8 mouse cellular contexts compared by ENCODE assay signal in genomic region chr11:18875001-18875902, GRCm38 (mm10).
DNase-seq lines count a peak whose midpoint lies in the region; ATAC-seq and TF ChIP-seq lines count a peak whose summit lies in the region.

No protein-coding gene starts in this region.

- no peaks in the 10 kb centered on the region for H3K9me3 ChIP-seq in heart, embryonic 16.5 days (replicated peaks; ENCODE audit: control insufficient read depth, low read length)
- H3K9me3 ChIP-seq in embryonic facial prominence, embryonic 15.5 days (replicated peaks) = no peaks in the 10 kb centered on the region
- no peaks in the 10 kb centered on the region for H3K9me3 ChIP-seq in liver, embryonic 12.5 days (replicated peaks)

- peaks cover 14% of the 10 kb centered on the region for H3K4me1 ChIP-seq in heart, embryonic 16.5 days (ENCODE audit: control insufficient read depth, insufficient read depth, low read length)
- H3K4me1 ChIP-seq in embryonic facial prominence, embryonic 15.5 days = peaks cover 43% of the 10 kb centered on the region
- H3K4me1 ChIP-seq in liver, embryonic 12.5 days = peaks cover 40% of the 10 kb centered on the region

- no peak for DNase-seq in heart, adult 8-10 months (ENCODE audit: low spot score)
- peak; percentile 53 for DNase-seq in adipocyte (ENCODE audit: low spot score)
- no peak for DNase-seq in right cerebral cortex, postnatal 4 days
- no peak for DNase-seq in gastrocnemius, postnatal 25 days
- no peak for DNase-seq in layer of hippocampus, adult 2 months (ENCODE audit: low spot score in 2 of 2)

- no peak for ATAC-seq in heart, embryonic 16.5 days (replicated peaks; ENCODE audit: extremely low read depth, insufficient read depth, low FRiP score)
- no peak for ATAC-seq in embryonic facial prominence, embryonic 15.5 days (ENCODE audit: insufficient number of reproducible peaks, low FRiP score, low TSS enrichment, low read depth)
- ATAC-seq in liver, embryonic 12.5 days = no peak

- H3K9ac ChIP-seq in heart, embryonic 16.5 days (ENCODE audit: low read length) = peak overlapping the region; percentile 65
- no peak overlapping the region for H3K9ac ChIP-seq in embryonic facial prominence, embryonic 15.5 days
- peak overlapping the region; percentile 6 for H3K9ac ChIP-seq in liver, embryonic 12.5 days

- TF ChIP-seq CTCF in layer of hippocampus, adult 2 months (conservative IDR thresholded peaks at IDR 0.05) = no peak

- 9% methylated on average over 27 of the region's 27 CpGs for WGBS in heart, embryonic 16.5 days
- 3% methylated on average over 27 of the region's 27 CpGs for WGBS in embryonic facial prominence, embryonic 15.5 days
- WGBS in liver, embryonic 12.5 days (ENCODE audit: insufficient replicate concordance) = 3% methylated on average over 27 of the region's 27 CpGs

- no peaks in the 10 kb centered on the region for H3K36me3 ChIP-seq in heart, embryonic 16.5 days (ENCODE audit: control insufficient read depth, insufficient read depth)
- no peaks in the 10 kb centered on the region for H3K36me3 ChIP-seq in embryonic facial prominence, embryonic 15.5 days
- no peaks in the 10 kb centered on the region for H3K36me3 ChIP-seq in liver, embryonic 12.5 days

- peak overlapping the region; percentile 47 for H3K27ac ChIP-seq in heart, embryonic 16.5 days (ENCODE audit: low read length)
- 0 out of 2 replicates have a peak overlapping the region, but pooled peaks have one; percentile 11 for H3K27ac ChIP-seq in embryonic facial prominence, embryonic 15.5 days (replicated peaks)
- H3K27ac ChIP-seq in liver, embryonic 12.5 days = no peak overlapping the region
- H3K27ac ChIP-seq in layer of hippocampus, adult 2 months = no peak overlapping the region

- H3K27me3 ChIP-seq in heart, embryonic 16.5 days (ENCODE audit: control insufficient read depth, insufficient read depth, low read length) = peaks cover 4% of the 10 kb centered on the region
- H3K27me3 ChIP-seq in embryonic facial prominence, embryonic 15.5 days = peaks cover 43% of the 10 kb centered on the region
- H3K27me3 ChIP-seq in liver, embryonic 12.5 days (replicated peaks) = peaks cover 70% of the 10 kb centered on the region

- peak overlapping the region; percentile 36 for H3K4me3 ChIP-seq in heart, embryonic 16.5 days (ENCODE audit: low read length)
- peak overlapping the region; percentile 22 for H3K4me3 ChIP-seq in embryonic facial prominence, embryonic 15.5 days (replicated peaks)
- peak overlapping the region; percentile 22 for H3K4me3 ChIP-seq in liver, embryonic 12.5 days
- H3K4me3 ChIP-seq in layer of hippocampus, adult 2 months = no peak overlapping the region

- peak overlapping the region; percentile 94 for H3K4me2 ChIP-seq in heart, embryonic 16.5 days (ENCODE audit: low read depth, low read length)
- peak overlapping the region; percentile 86 for H3K4me2 ChIP-seq in embryonic facial prominence, embryonic 15.5 days (replicated peaks)
- peak overlapping the region; percentile 79 for H3K4me2 ChIP-seq in liver, embryonic 12.5 days

Comparison
In these comparisons a context has a peak if more than half of its experiments do, and no peak if none do; other contexts are left out.
1. H3K27ac ChIP-seq: peak in heart, embryonic 16.5 days (single experiment) and embryonic facial prominence, embryonic 15.5 days (single experiment); none in liver, embryonic 12.5 days (single experiment) and layer of hippocampus, adult 2 months (single experiment).
2. Peak in every context shown above with its lines, with median percentiles within 50 percentile points of each other: H3K4me2 ChIP-seq.